Mouse (Mus musculus): Measurements from ENCODE around the gene Alg9.

GRCm38 (mm10) chr9:50761520-50762243 is 13.1 kb upstream of the Alg9 start:
- TF ChIP-seq CTCF (IDR thresholded peaks at IDR 0.05; ENCODE audit: control insufficient read depth, insufficient read depth, insufficient read length) (no peak), CEBPB (IDR thresholded peaks at IDR 0.05; ENCODE audit: low read depth) (no peak), MAX (IDR thresholded peaks at IDR 0.05) (no peak), USF1 (IDR thresholded peaks at IDR 0.05; ENCODE audit: low read depth) (no peak), FOSL1 (IDR thresholded peaks at IDR 0.05; ENCODE audit: insufficient read depth, low read length, poor library complexity, severe bottlenecking) (no peak), MYOD1 (IDR thresholded peaks at IDR 0.05; ENCODE audit: control insufficient read depth, insufficient read length, low read depth) (no peak)

Data from C2C12 (cell line).